Comparison of ENCODE assay signal across 14 mouse cellular contexts in the genomic region with DNA sequence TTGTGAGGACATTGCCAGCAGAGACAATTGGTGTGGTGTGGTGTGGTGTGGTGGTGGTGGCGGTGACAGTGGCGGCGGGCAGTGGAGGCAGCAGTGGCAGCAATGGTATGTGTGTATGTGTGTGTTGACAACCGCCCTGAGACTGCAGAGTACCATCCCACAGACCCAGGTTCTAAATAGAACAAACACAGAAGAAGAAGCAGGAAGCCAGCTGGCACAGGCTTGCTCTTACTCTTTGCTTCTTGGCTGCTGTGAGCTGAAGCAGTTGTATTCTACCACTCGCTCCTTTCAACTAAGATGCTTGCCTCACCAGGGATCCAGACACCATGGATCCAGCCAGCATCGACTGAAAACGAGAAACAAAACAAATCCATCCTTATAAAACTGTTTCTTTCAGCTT.
DNase-seq lines count a peak whose midpoint lies in the region; ATAC-seq lines count a peak whose summit lies in the region.
"Had no signal": no experiment of that assay in that cellular context is flagged by ENCODE, and none has a peak within 500 bp of the region (broad histone marks: within the 10 kb centered on the region; RNA-seq: fewer than 3 reads in every experiment).

No protein-coding gene starts in this region.

- ATAC-seq in frontal cortex, adult (ENCODE audit: low TSS enrichment), result peak; percentile 100
- ATAC-seq: midbrain, embryonic 15.5 days had no signal

- intact Hi-C loops in left cerebral cortex, postnatal 25 days (cut with DNase I), result no loop called here

- DNase-seq in layer of hippocampus, adult 8-10 months (ENCODE audit: low spot score in 2 of 2), result peak; percentile 7 to 20
- DNase-seq in layer of hippocampus, postnatal 10 days (ENCODE audit: low spot score in 2 of 2), result no peak
- DNase-seq in left cerebral cortex, postnatal 25 days (ENCODE audit: low spot score in 2 of 2), result peak; percentile 36 to 82
- peak; percentile 26 for DNase-seq in right cerebral cortex, postnatal 14 days
- DNase-seq in spleen, postnatal 14 days (ENCODE audit: low spot score in 2 of 2), result no peak
- no peak for DNase-seq in cerebellum, adult 11-12 months
- DNase-seq: B cell, adult 2 months; cerebellum, postnatal 36 days; heart, adult 18-20 months; kidney, postnatal 10 days; liver; thymus, postnatal 36 days had no signal

Comparison
In these comparisons a context has a peak if more than half of its experiments do, and no peak if none do; other contexts are left out.
1. DNase-seq: peak in layer of hippocampus, adult 8-10 months (2 of 2), left cerebral cortex, postnatal 25 days (2 of 2) and right cerebral cortex, postnatal 14 days (single experiment); none in layer of hippocampus, postnatal 10 days (0 of 2), spleen, postnatal 14 days (0 of 2) and cerebellum, adult 11-12 months (single experiment).